Mouse (Mus musculus): ENCODE data around the gene Atg10.

The Atg10 gene

DNA sequence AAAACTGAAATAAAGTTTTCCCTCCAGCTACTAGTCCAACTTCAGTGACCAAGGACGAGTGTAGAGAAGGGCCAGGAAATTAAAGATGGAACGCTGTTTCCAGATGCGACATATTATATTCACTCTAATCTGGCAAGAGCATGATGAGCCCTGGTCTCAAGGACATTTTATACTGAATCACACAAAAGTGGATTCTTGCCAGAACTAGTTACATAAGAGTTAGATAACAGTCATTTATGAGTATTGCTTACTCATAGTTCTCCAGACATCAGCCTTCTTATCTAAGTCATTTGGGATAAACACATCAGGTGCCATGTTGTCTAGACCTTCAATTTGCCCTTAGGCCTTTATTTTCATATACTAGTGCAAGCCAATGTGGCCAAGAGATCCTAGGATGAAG is 108.9 kb downstream of the Atg10 start:
- DNase-seq (ENCODE audit: low spot score) = no peak

DNA sequence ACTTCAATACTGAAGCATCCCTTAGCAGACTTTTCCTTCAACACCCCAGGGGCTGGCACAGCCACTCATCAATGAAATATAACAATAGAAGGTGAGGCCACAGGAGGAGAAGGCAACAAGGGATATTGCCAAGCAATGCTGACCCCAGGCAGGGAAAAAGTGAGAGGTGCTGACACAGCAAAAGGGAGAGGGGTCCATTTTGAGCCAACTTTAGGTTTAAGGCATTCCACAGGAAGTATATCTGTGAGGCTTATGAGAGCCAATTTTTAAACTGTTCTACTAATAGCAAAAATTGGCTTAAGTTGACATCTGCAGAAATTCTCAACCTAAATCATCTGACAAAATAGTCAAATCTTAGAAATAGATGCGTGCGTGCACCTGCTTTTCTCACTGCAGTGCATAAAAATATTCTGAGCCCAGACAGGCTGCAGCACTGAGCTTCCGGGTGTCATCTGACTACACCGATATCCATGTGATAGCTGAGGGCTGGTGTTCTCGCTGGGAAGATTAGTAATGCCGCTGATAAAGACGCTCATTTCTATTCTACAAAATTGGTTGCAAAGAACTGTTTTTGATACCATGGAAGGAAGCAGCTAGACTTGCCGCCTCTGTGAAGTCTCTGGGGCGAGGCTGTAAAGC is 116.3 kb downstream of the Atg10 start:
- DNase-seq (ENCODE audit: low spot score) = no peak

DNA sequence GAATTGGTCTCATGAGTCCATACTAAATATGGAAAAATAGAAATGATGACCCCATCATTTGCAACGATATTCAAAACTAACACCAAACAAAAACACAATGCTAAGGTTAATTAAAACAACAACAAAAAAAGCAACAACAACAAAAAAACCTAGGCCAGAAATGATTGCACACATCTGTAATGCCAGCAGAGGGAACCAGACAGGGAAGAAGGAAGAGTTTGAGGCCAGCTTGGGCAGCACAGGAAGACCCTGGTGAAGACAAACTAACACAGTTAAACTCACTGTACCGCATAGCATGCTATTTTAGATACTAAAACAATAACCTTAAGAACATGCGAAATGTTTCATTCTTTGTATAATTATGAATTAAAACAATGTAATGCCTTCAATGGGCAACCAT is 121.5 kb downstream of the Atg10 start:
- DNase-seq (ENCODE audit: low spot score) = no peak

DNA sequence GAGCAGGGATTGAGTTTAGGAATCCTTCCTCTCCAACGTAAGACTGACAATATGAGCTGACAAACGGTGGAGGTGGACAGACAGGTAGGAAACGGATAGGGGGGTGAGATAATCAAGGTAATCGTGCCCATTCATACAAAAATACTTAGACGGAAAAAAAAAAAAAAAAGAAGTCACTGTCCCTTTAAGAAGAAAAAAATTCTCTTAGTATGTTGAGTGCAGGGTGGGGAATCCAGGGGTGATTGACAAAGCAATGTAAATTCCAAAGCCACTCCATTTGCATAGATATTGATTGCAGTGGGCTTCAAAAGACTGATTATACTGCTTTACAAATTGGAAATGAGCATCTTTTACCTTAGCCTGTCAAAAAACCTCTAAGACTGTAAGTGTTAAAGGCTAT is 123.4 kb downstream of the Atg10 start:
- DNase-seq (ENCODE audit: low spot score) = no peak

DNA sequence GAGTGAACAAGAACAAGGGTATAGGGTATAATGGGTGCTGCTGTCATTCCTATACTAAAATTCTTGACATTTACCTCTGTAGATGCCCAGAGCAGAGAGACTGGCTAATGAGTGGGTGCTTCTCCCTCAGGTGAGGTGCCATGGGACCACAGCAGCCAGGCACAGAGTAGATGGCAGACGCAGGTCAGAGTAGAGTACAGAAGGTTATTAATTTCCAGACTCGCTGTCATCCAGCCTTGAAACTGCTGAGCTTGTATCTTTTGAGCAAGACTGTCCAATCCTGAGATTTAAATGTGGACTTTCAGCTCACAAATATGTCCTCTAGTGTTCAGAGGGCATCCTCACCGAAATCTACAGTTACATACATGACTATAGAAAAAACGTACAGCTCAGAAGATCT is 128.9 kb downstream of the Atg10 start:
- DNase-seq (ENCODE audit: low spot score) = no peak

DNA sequence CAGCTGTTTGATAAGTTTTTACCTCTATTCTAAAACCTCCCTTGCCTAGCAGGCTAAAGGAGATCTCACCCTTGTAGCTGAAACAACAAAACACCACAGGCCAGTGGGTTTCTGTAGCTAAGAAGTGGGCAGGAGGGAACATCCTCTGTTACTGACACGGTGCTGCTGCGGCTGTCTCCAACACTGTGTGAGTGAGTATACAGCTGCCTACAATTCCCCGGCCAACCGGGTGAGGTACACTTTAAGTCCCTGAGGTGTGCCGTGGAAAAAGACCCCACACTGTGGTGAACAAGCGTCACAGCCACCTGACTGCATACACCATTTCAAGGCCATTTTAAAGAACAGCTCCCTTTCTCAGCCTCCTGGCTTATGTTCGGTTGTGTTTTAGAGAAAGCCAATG is 129.6 kb downstream of the Atg10 start:
- peak; percentile 6 for DNase-seq (ENCODE audit: low spot score)

DNA sequence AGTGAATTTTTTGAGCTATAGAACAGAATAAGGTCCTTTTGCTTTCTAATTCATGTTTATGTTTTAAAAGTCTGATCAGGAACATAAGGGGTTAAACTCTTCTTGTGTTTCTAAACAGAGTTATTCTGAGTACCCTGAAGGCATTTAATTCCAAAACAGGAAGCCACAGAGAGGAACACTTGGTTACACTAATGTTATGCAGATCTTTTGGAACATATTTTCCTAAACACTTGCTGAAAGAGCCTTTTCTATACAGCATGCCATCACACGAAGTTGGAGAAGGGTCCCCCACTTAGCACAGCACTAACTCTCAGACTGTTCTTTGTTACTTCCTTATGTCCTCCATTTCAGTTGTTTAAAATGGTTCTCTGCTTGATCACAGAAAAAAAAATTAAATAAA is 130.2 kb downstream of the Atg10 start:
- DNase-seq (ENCODE audit: low spot score) = no peak

DNA sequence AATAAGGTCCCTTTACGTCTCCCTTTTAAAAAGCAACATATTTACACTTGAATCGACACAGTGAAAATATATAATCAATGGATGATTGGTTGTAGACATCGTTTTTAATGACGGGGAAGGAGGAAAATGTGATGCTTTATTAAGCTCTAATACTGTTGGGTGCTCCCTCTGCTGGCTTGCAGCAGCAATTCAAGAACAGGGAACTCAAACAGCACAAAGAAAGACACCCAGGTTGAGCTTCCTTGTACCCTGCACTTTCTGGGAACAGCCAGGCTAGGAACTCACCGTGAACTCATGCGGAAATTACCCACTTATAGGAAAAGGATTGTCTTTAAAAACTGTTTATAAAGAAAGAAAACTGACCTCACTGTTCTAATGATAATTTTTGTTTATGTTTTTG is 130.6 kb downstream of the Atg10 start:
- no peak for DNase-seq (ENCODE audit: low spot score)

DNA sequence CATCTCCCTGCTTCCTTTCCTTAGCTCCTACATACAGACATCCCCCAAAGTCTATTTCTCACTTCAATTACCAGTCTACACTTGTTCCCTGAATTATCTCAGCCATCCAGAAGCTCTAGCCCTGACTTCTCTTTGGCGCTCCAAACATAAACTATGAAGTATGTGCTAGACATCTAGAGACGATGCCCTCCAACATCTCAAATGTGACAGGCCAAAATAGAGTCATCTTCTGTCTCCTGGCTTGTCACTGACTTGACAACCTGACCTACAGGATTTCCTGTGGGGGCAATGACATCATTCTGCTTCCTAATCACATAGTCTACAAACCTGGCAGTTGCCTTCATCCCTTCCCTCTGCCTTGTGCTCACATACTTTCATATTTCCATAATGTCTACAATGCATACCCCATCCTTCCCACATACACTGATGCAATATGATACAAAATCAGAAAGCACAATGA is 132.0 kb downstream of the Atg10 start:
- no peak for DNase-seq (ENCODE audit: low spot score)

DNA sequence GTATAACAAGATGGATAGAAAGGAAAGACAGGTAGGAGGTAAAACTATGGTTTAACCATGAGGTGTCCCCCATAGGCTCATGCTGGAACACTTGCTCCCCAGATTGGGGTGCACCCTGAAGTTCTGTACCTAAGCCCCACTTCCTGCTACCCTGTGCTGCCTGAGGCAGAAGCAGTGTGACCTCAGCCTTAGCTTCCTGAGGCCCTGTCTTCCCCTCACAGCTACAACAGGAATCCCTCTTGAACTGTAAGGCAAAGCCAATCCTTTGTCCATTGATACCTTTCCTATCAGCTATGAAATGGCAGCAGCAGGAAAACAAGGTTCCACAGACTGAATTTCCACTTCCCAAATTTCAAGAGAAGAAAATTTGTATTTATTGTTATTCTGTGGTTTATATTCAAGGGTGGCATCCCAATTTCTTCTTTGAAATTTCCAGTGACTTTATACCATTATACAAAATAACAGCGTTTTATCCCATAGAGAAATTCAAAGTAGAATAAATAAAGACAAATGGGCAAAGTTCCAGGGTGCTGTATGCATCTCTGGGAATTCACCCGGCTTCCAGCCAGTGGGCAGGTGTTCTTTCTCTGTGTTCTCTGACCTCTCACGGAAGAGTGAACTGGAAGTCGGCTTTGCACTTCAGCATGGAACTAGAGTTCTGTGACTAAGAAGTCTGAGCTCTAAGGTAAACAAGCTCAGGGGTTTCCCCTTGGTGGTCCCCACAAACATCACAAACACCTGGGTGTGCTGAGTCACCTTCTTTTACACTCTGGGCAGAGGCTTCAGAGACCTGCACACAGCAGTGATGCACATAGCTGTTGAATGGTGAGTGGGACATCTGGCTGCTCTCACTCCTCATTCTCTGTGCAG is 132.7 kb downstream of the Atg10 start:
- no peak for DNase-seq (ENCODE audit: low spot score)

DNA sequence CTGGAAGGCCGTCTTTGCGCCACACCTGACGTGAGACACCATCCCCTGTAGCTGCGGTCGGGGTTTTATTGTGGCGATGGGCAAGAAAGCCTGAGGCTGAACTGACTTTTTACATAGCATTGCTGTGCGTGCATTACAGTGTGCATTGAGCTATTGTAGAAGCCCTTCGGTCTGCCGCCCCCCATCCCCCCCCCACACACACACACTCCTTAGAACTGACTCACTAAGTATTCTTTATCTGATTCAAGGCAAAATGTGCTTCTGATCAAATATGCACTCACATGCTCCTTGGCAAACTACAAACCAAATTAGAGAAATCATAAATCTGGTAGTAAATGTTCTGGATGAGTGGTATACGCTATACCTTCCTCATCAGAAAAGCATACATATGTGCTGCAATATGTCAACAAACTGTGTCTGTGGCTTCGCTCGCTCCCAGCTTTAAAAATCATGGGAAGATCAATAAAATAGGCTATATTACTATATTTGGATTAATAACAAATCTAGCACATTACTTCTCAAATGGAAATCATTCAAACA is 137.3 kb downstream of the Atg10 start:
- DNase-seq (ENCODE audit: low spot score) = no peak

DNA sequence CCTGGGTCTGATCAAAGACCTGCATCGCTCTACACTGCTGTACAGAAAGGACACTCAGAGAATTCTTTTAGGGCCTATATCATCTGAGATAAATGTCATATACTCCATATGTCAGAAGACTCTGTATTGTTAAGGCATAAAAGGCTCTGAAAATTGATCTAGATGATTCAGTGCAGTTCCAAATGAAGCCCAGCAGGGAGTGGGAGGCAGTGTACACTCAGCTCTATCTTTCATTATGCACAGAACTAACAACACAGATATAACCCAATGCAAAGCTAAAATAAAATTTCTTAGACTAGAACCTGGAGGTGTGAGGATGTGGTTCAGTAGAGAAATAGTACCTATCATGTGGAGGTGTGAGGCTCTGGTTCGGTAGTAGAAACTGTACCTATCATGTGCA is 151.4 kb downstream of the Atg10 start:
- no peak for DNase-seq (ENCODE audit: low spot score)

DNA sequence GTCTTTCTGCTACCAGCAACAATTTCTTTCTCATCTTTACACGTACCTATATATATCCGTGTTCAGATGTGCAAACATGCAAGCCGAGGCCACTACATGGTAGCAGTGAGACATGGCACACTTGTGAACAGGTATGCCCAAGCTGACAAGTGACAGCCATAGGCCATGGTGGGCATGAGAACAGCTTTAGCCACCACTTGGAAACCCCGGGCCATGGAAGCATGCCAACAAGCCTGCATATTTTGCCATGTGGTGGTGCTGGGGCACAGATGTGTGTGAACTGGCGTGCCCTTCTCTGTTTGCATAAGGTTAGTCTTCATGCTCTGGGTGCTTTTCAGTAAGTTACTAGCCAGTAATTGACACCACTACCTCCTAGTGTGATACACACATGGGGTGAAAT is 162.9 kb downstream of the Atg10 start:
- no peak for DNase-seq (ENCODE audit: low spot score)

DNA sequence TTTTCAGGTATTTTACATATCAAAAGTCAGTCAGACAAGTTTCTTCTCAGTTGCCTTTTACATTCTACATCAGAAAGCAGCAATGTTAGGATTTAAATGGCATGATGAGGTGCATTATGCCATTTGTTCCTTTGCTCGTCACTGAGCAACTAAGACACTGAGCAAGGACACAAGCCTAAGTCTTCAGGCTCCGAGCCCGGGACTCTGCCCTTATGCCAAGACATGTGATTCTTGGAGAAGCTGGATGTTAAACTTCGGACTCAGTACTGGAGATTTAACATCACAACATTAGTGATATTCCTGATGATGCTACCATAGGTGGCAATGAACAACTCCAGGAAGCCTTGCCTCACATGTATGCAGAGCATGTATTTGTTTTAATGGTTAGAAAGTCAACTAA is 175.6 kb downstream of the Atg10 start:
- no peak for DNase-seq (ENCODE audit: low spot score)

DNA sequence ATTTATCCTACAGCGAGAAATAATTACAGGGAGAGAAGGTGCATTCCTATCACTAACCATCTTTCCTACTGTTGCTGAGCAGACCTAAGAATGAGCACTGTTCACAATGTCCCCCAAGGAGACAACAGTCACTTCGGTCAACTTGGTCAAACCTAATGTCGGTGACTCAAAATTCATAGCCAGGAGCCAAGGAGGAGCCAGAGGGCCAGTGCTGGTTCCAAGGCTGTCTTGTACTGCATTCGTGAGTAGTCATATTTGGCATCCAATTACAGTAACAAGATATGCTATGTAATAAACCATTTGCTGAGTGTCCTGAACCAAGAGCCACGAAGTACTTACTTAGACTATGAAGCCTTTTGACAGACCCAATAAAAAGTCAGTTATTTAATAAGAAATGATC is 176.9 kb downstream of the Atg10 start:
- DNase-seq (ENCODE audit: low spot score) = no peak

DNA sequence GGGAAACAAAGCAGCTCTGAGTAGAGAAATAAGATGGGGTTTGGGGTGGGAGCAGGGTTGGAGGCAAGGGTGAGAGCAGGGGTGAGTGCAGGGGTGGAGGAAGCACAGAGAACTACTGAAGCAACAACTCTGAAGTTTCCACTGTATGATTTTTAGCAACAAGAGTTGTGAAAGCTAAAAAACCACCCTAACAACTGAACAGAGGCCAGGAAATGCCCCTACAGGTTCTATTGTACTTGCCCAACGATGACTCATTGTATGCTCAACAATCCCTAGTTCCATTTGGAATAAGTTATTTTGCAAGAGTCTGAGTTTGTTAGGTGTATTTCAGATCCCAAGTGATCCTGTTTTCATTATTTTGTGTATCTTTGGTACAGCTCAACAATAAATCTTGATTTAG is 182.5 kb downstream of the Atg10 start:
- no peak for DNase-seq (ENCODE audit: low spot score)

DNA sequence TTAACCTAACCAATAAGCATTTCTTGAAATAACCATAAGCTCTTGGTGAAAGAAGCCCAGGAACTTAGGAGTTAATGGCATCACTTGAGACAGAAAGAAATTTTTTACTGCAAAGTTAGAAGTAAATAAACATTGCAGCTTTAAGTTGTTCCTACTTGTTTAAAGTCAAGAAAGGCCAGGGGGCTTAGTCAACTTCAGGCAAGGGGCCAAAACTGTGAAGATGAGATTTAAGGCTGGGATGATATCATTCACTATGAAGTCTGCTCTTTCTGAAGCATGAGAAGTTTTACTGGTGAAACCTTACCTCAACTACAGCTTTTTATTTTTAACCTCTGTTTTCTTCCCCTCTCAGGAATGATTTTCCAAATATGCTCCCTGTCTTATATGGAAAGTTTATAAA is 183.3 kb downstream of the Atg10 start:
- DNase-seq (ENCODE audit: low spot score) = no peak

DNA sequence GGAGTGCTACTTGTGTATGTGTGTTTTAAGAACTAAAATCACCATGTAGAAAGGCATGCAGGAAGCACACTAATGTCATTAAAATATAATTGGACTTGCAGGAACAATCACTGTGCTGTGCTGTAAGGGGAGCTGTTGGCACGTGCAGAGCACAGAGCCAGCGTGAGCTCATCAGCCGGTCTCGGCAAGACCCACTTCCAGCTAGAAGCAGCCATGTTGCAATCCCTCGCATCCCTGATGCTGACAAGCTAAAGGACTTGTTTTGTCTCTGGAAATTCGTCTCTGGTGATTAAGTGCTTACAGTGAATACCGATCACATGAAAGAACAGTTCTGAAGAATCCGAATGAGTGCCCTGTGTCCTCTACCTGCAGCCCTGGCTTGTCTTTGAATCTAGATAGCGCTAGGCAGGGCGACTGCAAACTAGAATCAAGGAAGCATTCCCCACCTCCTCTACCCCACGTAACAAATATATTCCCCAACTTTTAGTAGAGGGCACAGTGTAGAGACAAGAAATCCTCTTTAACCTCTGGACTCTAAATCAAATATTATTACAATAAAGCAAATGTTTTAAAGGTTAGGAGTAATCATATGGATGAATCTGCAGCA is 184.5 kb downstream of the Atg10 start:
- DNase-seq (ENCODE audit: low spot score) = no peak

DNA sequence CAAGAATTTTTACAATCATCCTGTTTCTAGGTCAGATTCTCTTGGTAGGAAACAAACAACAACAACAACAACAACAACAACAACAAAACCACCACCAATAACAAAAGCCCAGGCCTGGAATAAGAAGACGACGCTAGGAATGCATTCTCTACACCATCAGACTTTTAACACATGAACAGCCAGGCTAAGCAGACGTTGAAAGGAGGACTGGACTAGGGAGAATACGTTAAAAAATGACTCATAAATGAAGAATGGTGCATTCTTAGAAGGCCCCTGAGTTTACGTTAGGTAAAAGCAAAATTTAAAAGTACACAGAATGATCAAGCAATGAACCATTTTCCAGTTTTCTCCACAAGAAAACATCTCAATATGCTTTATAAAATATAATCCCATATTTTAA is 185.1 kb downstream of the Atg10 start:
- DNase-seq (ENCODE audit: low spot score) = no peak

DNA sequence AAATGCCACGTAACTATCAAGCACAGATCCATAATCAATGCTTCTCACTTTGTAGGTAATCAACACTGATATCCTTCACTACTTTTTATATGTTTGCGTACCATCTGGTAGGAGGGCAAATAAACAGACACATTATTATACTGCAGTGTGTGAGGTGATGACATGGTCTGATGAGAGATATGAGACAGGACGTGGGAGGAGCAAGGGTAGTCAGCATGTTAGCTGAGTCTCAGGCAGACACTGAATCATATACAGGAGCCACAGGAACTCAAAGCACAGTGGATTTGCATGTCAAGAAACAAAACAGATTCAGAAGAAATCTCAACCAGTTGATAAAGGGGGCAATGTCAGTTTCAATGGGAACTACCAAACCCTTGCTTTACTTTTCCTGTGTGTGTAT is 185.7 kb downstream of the Atg10 start:
- no peak for DNase-seq (ENCODE audit: low spot score)

DNA sequence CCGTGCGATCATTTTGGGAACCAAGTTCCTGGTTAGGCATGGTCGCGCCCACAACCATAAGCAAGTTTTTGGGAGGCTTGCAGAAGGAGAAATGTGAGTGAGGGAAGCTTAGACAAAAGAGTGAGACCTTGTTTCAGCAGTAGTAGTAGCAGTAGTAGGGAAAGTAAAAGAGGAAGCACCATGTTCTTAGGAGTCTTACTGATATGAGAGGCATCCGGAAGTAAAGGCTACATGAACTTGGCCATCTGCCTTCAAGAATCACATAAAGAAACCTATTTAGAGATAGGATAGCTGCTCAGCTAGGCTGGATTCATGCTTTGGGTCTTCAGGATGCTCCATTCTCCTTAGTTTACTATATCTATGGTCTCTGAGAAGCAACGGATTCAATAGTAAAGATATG is 186.4 kb downstream of the Atg10 start:
- no peak for DNase-seq (ENCODE audit: low spot score)

DNA sequence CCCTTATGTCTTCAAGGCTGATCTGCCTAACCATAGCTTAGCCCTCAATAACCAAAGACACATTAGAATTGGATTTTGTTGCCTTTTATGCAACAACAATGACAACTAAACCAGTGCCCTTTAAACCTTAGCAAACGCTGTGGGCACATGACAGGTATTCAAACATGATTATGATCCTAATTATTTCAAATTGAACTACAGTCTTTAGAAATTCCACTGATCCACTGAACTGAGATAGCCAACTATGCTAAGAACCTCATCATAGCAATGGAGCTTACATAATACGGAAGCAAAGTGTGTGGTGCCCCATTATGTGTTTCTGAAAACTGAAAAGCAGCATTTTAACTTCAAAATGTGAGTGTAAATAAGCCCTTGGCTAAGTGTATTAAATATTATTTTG is 191.9 kb downstream of the Atg10 start:
- DNase-seq (ENCODE audit: low spot score) = no peak

DNA sequence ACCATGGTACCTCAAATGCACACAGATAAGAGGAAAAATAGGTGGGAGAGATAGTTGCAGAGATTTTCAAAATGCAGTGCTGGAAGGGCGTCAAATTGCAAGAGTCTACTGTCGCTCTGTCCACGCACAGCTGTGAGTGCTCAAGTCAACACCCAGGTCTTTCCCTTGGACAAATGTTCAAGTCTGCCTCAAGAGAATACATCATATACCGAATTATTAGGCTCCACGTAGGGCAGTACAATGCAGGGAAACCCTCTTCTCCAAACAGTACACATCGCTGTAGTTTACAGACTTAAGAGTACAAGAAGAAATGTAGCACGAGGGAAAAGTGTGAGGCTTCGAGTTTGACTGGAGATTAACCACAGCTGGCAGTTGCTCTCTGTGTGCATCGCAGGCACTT is 200.3 kb downstream of the Atg10 start:
- no peak for DNase-seq (ENCODE audit: low spot score)

Data from spleen, adult 12 weeks (tissue).